Mouse (Mus musculus) ovary, postnatal 36 days (tissue): ENCODE data around the gene Sdk2.

Source experiments
- DNase-seq: peaks from one replicate; pipeline ENCODE4 v3.0.0; 2022; ENCODE audit warnings: low spot score, mixed read lengths

Gene Sdk2

GRCm38 (mm10) chr11:114066951-114067762 is at the start of gene Sdk2:
TSS of gene Sdk2 (minus strand) at chr11:114067046.
- peak; percentile 76 for DNase-seq

- DNase-seq, result no peak
Observed at GRCm38 (mm10) chr11:114115077-114115476, 48.2 kb upstream of the Sdk2 start.

GRCm38 (mm10) chr11:114114674-114115073 is 47.8 kb upstream of the Sdk2 start:
- DNase-seq, result no peak

- no peak for DNase-seq
Observed at GRCm38 (mm10) chr11:114110851-114111250, 44.0 kb upstream of the Sdk2 start.

GRCm38 (mm10) chr11:114093636-114094035 is 26.8 kb upstream of the Sdk2 start:
- DNase-seq, result no peak

- DNase-seq, result no peak
Observed at GRCm38 (mm10) chr11:114093175-114093574, 26.3 kb upstream of the Sdk2 start.

GRCm38 (mm10) chr11:114080606-114081005 is 13.8 kb upstream of the Sdk2 start:
- DNase-seq, result no peak

- DNase-seq, result no peak
Observed at GRCm38 (mm10) chr11:114072644-114073043, 5.8 kb upstream of the Sdk2 start.

GRCm38 (mm10) chr11:114071998-114072397 is 5.2 kb upstream of the Sdk2 start:
- DNase-seq, result peak; percentile 41

- DNase-seq, result no peak
Observed at GRCm38 (mm10) chr11:114070881-114071280, 4.0 kb upstream of the Sdk2 start.

- DNase-seq, result no peak
Observed at GRCm38 (mm10) chr11:114070131-114070530, 3.3 kb upstream of the Sdk2 start.

- DNase-seq, result peak; percentile 53
Observed at GRCm38 (mm10) chr11:114068390-114068789, 1.5 kb upstream of the Sdk2 start.

GRCm38 (mm10) chr11:114066098-114066950 is 522 bp downstream of the Sdk2 start:
- DNase-seq, result peak; percentile 38

- no peak for DNase-seq
Observed at GRCm38 (mm10) chr11:114065596-114065995, 1.2 kb downstream of the Sdk2 start.

GRCm38 (mm10) chr11:114064871-114065388 is 1.9 kb downstream of the Sdk2 start:
- no peak for DNase-seq

GRCm38 (mm10) chr11:114061946-114062345 is 4.9 kb downstream of the Sdk2 start:
- DNase-seq, result no peak

GRCm38 (mm10) chr11:114061265-114061664 is 5.6 kb downstream of the Sdk2 start:
- DNase-seq, result no peak

- DNase-seq, result no peak
Observed at GRCm38 (mm10) chr11:114056351-114056750, 10.5 kb downstream of the Sdk2 start.

GRCm38 (mm10) chr11:114054581-114055315 is 12.1 kb downstream of the Sdk2 start:
- no peak for DNase-seq

GRCm38 (mm10) chr11:114051361-114051760 is 15.5 kb downstream of the Sdk2 start:
- no peak for DNase-seq

GRCm38 (mm10) chr11:114050511-114050910 is 16.3 kb downstream of the Sdk2 start:
- DNase-seq, result no peak

- DNase-seq, result no peak
Observed at GRCm38 (mm10) chr11:114047887-114048331, 18.9 kb downstream of the Sdk2 start.
